Mouse (Mus musculus) heart, postnatal 4 days (tissue): ENCODE results near the gene Cd4. TPM values are rescaled to one million over a fixed set of nuclear protein-coding genes. Genes with fewer than 3 reads are reported as not detected.

Experiments
- total RNA-seq, 2 experiments: library from RNA; stranded (reverse); gene quantifications; 2 replicates each; pipeline ENCODE4 v1.2.3; 2021

Cd4 gene
- total RNA-seq, 2 experiments from 2014 or later: 0.41 to 0.55 TPM

Other genes with a start within 250 kb of the Cd4 start
- 10 to 100 TPM; 53.5 to 55.8 TPM for gene Lpcat3, start 225.2 kb downstream of the Cd4 start, total RNA-seq
- gene Emg1, start 176.0 kb downstream of the Cd4 start, total RNA-seq: 10 to 100 TPM; 72.9 to 73.6 TPM
- 100 to 1,000 TPM; 398 to 399 TPM for gene Phb2, start 175.9 kb downstream of the Cd4 start, total RNA-seq
- gene Ptpn6, start 149.5 kb downstream of the Cd4 start, total RNA-seq: 1 to 10 TPM; 5.3 to 5.4 TPM
- 100 to 1,000 TPM; 259 to 300 TPM for gene Grcc10, start 146.8 kb downstream of the Cd4 start, total RNA-seq
- gene Gm45234, start 132.2 kb downstream of the Cd4 start, total RNA-seq: 1 to 10 TPM in 1 of 2 experiments, not detected in 1; 2.1 TPM
- 10 to 100 TPM; 61.0 to 70.5 TPM for gene Atn1, start 131.7 kb downstream of the Cd4 start, total RNA-seq
- 10 to 100 TPM; 10.0 to 10.2 TPM for gene Eno2, start 118.5 kb downstream of the Cd4 start, total RNA-seq
- gene Lrrc23, start 108.5 kb downstream of the Cd4 start, total RNA-seq: under 1 TPM in 1 of 2 experiments, not detected in 1; 0.52 TPM
- gene Spsb2, start 79.6 kb downstream of the Cd4 start, total RNA-seq: 1 to 10 TPM; 3.5 to 4.4 TPM
- gene Tpi1, start 73.9 kb downstream of the Cd4 start, total RNA-seq: 100 to 1,000 TPM; 977 to 982 TPM
- 100 to 1,000 TPM; 102 to 104 TPM for gene Usp5, start 58.7 kb downstream of the Cd4 start, total RNA-seq
- 10 to 100 TPM; 77.8 to 82.6 TPM for gene Cdca3, start 58.7 kb downstream of the Cd4 start, total RNA-seq
- 1 to 10 TPM; 2.6 to 3.9 TPM for gene Gnb3, start 47.9 kb downstream of the Cd4 start, total RNA-seq
- gene P3h3, start 30.5 kb downstream of the Cd4 start, total RNA-seq: 10 to 100 TPM; 30.0 to 31.6 TPM
- 1 to 10 TPM; 5.7 to 7.4 TPM for gene Gpr162, start 24.2 kb downstream of the Cd4 start, total RNA-seq
- gene Lag3, start 23.5 kb upstream of the Cd4 start, total RNA-seq: 1 to 10 TPM in 1 of 2 experiments, under 1 TPM in 1; 0.68 to 1.0 TPM
- gene Ptms, start 31.9 kb upstream of the Cd4 start, total RNA-seq: 100 to 1,000 TPM; 549 to 587 TPM
- 100 to 1,000 TPM; 237 to 239 TPM for gene Mlf2, start 43.2 kb upstream of the Cd4 start, total RNA-seq
- gene Cops7a, start 77.3 kb upstream of the Cd4 start, total RNA-seq: 100 to 1,000 TPM; 107 to 110 TPM
- gene Pianp, start 108.5 kb upstream of the Cd4 start, total RNA-seq: 1 to 10 TPM in 1 of 2 experiments, under 1 TPM in 1; 0.69 to 1.5 TPM
- gene Zfp384, start 120.9 kb upstream of the Cd4 start, total RNA-seq: 10 to 100 TPM; 28.5 to 30.7 TPM
- gene Ing4, start 151.5 kb upstream of the Cd4 start, total RNA-seq: 10 to 100 TPM; 40.8 to 43.6 TPM
- gene Acrbp, start 161.5 kb upstream of the Cd4 start, total RNA-seq: 1 to 10 TPM; 1.7 to 3.2 TPM
- gene Lpar5, start 179.7 kb upstream of the Cd4 start, total RNA-seq: not detected
- gene Chd4, start 207.8 kb upstream of the Cd4 start, total RNA-seq: 100 to 1,000 TPM; 202 to 210 TPM
- 10 to 100 TPM; 24.4 to 25.3 TPM for gene Nop2, start 243.7 kb upstream of the Cd4 start, total RNA-seq